Mouse (Mus musculus): ENCODE measurements around the gene Oprl1. TPM values are rescaled to one million over a fixed set of nuclear protein-coding genes. Genes with fewer than 3 reads are reported as not detected.

Oprl1 gene
- polyA plus RNA-seq, 1 experiment, result not detected

DNA sequence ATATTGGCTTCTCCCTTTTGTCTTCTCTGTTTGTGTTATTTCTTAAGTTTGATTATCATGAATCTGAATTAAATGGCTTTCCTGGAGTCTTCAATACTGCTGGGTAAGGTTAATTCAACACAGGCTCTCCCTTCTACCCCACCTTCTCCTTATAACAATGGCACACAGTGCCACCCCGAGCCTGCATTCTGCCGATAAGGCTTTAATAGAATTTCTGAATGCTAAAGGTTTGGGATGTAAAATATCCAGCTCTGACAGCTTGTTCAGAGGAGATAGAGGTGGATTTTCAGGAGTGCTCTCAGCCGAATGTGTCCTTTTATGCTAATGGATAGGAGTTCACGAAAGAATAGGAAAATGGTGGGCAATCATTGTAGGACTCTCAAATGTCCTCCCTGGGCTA is 50.4 kb downstream of the Oprl1 start:
- WGBS, result 45% methylated on average over 4 of the region's 4 CpGs
- TF ChIP-seq CTCF (IDR thresholded peaks at IDR 0.05; ENCODE audit: insufficient read depth, low read depth, low read length) (no peak), POLR2A (IDR thresholded peaks at IDR 0.05; ENCODE audit: insufficient read depth, low read depth, low read length) (no peak)
- Histone ChIP-seq H3K4me3 (ENCODE audit: insufficient read depth, low read depth, low read length) (no peak overlapping the region), H3K27ac (ENCODE audit: insufficient read depth, low read depth, low read length) (0 out of 2 replicates have a peak overlapping the region, but pooled peaks have one; percentile 8), H3K4me1 (ENCODE audit: control insufficient read depth, insufficient read depth, low read length) (peaks cover 15% of the 10 kb centered on the region)

- 12% methylated on average over 14 of the region's 14 CpGs for WGBS
- Histone ChIP-seq H3K4me3 (ENCODE audit: insufficient read depth, low read depth, low read length) (peak overlapping the region; percentile 66), H3K4me1 (ENCODE audit: control insufficient read depth, insufficient read depth, low read length) (peaks cover 15% of the 10 kb centered on the region), H3K27ac (ENCODE audit: insufficient read depth, low read depth, low read length) (peak overlapping the region; percentile 88)
- TF ChIP-seq POLR2A (IDR thresholded peaks at IDR 0.05; ENCODE audit: insufficient read depth, low read depth, low read length), result no peak
- TF ChIP-seq CTCF (IDR thresholded peaks at IDR 0.05; ENCODE audit: insufficient read depth, low read depth, low read length), result no peak
Measured at GRCm38 (mm10) chr2:181766672-181767557, 52.1 kb downstream of the Oprl1 start.

- peaks cover 15% of the 10 kb centered on the region for H3K4me1 ChIP-seq (ENCODE audit: control insufficient read depth, insufficient read depth, low read length)
- TF ChIP-seq POLR2A (IDR thresholded peaks at IDR 0.05; ENCODE audit: insufficient read depth, low read depth, low read length), result no peak
- TF ChIP-seq CTCF (IDR thresholded peaks at IDR 0.05; ENCODE audit: insufficient read depth, low read depth, low read length), result no peak
- peak overlapping the region; percentile 24; the same call in 1 of the 2 replicates for H3K4me3 ChIP-seq (ENCODE audit: insufficient read depth, low read depth, low read length)
- H3K27ac ChIP-seq (ENCODE audit: insufficient read depth, low read depth, low read length), result no peak overlapping the region
Measured at GRCm38 (mm10) chr2:181768451-181768850, 53.6 kb downstream of the Oprl1 start.

DNA sequence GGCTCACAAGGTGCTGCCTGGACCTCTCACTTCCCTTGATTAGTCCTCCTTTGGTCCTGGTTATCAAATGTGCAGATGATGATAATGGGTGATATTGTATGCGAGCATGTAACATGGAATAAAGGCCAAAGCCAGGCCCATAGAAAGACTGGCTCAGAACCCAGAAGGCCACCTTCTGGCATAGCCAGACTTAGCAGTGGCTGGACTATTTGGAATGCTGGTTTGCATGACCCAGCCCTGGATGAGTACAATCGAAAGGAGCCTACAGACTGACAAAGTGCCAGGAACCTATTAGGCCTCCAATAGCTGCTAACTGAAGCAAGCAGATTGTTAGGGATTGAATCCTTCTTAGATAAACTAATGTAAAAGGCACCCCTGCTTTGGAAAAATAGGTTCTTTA is 54.6 kb downstream of the Oprl1 start:
- WGBS, result 58% methylated on average over 2 of the region's 2 CpGs
- peaks cover 13% of the 10 kb centered on the region for H3K4me1 ChIP-seq (ENCODE audit: control insufficient read depth, insufficient read depth, low read length)
- TF ChIP-seq POLR2A (IDR thresholded peaks at IDR 0.05; ENCODE audit: insufficient read depth, low read depth, low read length), result no peak
- TF ChIP-seq CTCF (IDR thresholded peaks at IDR 0.05; ENCODE audit: insufficient read depth, low read depth, low read length), result no peak
- no peak overlapping the region for H3K4me3 ChIP-seq (ENCODE audit: insufficient read depth, low read depth, low read length)
- H3K27ac ChIP-seq (ENCODE audit: insufficient read depth, low read depth, low read length), result no peak overlapping the region

Other genes starting within 250 kb of the Oprl1 start
- gene Abhd16b, start 221.8 kb upstream of the Oprl1 start, polyA plus RNA-seq (2012; ENCODE audit: insufficient read depth, insufficient read length, low replicate concordance, missing spikeins), result not detected in 2 replicates
- 317 TPM in 1 of 2 replicates, not detected in the other for gene Tpd52l2, start 217.9 kb upstream of the Oprl1 start, polyA plus RNA-seq (2012; ENCODE audit: insufficient read depth, insufficient read length, low replicate concordance, missing spikeins)
- 347 and 447 TPM in 2 replicates for gene Dnajc5, start 194.5 kb upstream of the Oprl1 start, polyA plus RNA-seq (2012; ENCODE audit: insufficient read depth, insufficient read length, low replicate concordance, missing spikeins)
- gene Uckl1, start 130.1 kb upstream of the Oprl1 start, polyA plus RNA-seq (2012; ENCODE audit: insufficient read depth, insufficient read length, low replicate concordance, missing spikeins), result not detected in 2 replicates
- not detected in 2 replicates for gene Prpf6, start 123.1 kb upstream of the Oprl1 start, polyA plus RNA-seq (2012; ENCODE audit: insufficient read depth, insufficient read length, low replicate concordance, missing spikeins)
- not detected in 2 replicates for gene Zfp512b, start 122.2 kb upstream of the Oprl1 start, polyA plus RNA-seq (2012; ENCODE audit: insufficient read depth, insufficient read length, low replicate concordance, missing spikeins)
- gene Samd10, start 115.8 kb upstream of the Oprl1 start, polyA plus RNA-seq (2012; ENCODE audit: insufficient read depth, insufficient read length, low replicate concordance, missing spikeins), result not detected in 2 replicates
- gene Gm29797, start 58.0 kb upstream of the Oprl1 start, polyA plus RNA-seq (2012; ENCODE audit: insufficient read depth, insufficient read length, low replicate concordance, missing spikeins), result not detected in 2 replicates
- not detected in 2 replicates for gene Sox18, start 43.4 kb upstream of the Oprl1 start, polyA plus RNA-seq (2012; ENCODE audit: insufficient read depth, insufficient read length, low replicate concordance, missing spikeins)
- not detected in 2 replicates for gene Tcea2, start 34.7 kb upstream of the Oprl1 start, polyA plus RNA-seq (2012; ENCODE audit: insufficient read depth, insufficient read length, low replicate concordance, missing spikeins)
- not detected in 2 replicates for gene Rgs19, start 21.0 kb upstream of the Oprl1 start, polyA plus RNA-seq (2012; ENCODE audit: insufficient read depth, insufficient read length, low replicate concordance, missing spikeins)
- not detected in 2 replicates for gene Lkaaear1, start 16.6 kb upstream of the Oprl1 start, polyA plus RNA-seq (2012; ENCODE audit: insufficient read depth, insufficient read length, low replicate concordance, missing spikeins)
- not detected in 2 replicates for gene Myt1, start 48.3 kb downstream of the Oprl1 start, polyA plus RNA-seq (2012; ENCODE audit: insufficient read depth, insufficient read length, low replicate concordance, missing spikeins)
- 289 TPM in 1 of 2 replicates, not detected in the other for gene Pcmtd2, start 122.8 kb downstream of the Oprl1 start, polyA plus RNA-seq (2012; ENCODE audit: insufficient read depth, insufficient read length, low replicate concordance, missing spikeins)
- not detected in 2 replicates for gene Polr3k, start 149.3 kb downstream of the Oprl1 start, polyA plus RNA-seq (2012; ENCODE audit: insufficient read depth, insufficient read length, low replicate concordance, missing spikeins)